Mouse (Mus musculus): ENCODE measurements around the gene Grasp.

The Grasp gene

DNA sequence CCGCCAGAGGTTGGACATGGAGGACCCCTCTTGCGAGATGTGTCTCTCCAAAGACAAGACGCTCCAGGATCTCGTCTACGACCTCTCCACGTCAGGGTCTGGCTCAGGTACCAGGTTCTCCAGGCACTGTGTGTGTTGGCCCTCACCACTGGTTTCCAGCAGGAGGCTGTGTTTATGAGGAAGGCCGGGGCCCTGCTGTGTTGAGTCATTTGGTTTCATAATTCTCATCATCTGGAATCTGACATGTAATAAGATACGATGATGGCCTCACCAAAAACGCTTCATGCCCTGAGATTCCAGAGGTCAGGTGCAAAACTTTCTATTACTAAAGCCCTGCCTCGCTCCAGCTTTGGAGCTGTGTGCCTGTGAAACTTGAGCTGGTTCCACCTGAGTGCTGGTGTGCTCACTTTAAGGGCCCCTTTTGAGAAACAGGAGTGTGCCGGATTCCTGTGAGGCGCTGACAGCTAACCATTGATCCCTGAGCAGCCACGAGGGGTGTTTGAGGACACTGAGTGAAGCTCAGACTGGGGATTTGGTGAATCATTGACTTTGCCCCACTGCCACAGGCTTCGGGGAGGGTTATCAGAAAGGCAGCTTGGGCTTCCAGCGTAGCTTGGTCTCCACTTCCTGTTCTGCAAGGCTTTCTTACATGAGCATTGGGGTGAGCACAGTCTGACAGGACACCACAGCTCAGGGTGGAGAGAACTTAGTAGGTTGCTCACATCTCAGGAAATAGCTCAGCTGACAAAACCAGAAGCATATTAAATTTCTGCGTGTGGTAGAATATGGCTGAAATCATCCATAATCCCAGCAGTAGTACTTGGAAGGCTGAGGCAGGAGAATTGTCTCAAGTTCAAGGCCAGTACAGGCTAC is 28.8 kb upstream of the Grasp start:
- no peak for DNase-seq (ENCODE audit: low spot score)

DNA sequence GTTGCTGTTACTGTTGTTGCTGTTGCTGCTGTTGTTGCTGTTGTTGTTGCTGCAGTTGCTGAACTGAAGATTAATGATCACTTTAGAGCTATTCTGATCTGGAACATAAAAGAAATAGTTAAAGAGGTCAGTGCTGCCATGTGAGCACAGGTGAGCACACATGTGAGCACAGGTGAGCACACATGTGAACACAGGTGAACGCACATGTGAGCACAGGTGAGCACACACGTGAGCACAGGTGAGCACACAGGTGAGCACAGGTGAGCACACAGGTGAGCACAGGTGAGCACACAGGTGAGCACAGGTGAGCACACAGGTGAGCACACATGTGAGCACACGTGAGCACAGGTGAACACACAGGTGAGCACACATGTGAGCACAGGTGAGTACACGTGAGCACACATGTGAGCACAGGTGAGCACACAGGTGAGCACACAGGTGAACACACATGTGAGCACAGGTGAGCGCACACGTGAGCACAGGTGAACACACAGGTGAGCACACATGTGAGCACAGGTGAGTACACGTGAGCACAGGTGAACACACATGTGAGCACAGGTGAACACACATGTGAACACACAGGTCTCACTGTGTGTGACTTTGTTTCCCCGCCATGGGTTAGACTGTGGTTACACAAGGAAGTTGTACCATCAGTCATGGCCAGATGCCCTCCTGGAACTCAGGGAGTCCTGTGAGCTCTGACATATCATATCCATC is 27.8 kb upstream of the Grasp start:
- no peak for DNase-seq (ENCODE audit: low spot score)

DNA sequence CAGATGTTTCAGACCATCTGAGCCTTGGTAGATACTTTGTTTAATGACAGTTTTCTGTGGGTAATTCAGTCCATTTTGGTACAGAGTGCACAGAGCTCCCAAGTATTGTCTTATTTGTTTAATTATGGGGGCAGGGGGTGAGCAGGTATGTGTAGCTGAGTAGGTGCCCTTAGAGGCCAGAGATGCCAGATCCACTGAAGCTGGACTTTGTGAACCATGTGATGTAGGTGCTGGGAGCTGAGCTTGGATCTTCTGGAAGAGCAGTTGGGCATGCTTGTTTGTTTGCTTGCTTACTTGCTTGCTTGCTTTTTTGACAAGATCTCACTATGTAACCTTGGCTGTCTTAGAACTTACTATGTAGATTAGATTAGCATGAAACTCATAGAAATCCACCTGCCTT is 27.0 kb upstream of the Grasp start:
- no peak for DNase-seq (ENCODE audit: low spot score)

DNA sequence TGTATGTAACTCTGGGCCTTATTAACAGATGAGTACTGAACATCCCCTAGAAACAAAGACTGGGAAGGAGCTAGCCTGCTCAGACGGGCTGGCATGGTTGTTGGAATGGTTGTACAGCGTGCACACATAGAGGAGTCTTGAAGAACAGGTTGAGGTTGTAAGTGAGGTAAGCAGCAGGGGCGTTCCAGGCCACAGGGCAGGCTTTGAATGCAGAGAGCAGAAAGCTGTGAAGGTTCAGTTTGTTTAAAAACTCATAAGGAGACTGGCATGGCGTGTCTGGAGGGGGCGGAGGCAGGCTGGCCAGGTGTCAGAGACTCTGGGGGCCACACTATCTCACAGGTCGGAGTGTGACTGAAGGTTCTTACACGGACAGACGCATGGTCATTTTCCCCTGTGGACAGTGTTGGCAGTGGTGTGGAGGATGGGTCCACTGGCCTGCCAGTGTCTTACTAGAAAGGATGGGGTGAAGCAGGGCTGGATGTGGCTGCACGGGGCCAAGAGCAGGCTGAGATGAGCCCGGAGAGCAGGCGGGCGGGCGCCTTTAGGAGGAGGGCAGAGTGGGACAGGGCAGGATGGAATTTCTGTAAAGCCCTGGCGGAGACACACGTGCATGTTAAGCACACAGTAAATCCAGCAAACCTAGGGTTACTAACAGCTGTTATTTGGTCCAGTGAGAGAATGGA is 26.4 kb upstream of the Grasp start:
- DNase-seq (ENCODE audit: low spot score): no peak

DNA sequence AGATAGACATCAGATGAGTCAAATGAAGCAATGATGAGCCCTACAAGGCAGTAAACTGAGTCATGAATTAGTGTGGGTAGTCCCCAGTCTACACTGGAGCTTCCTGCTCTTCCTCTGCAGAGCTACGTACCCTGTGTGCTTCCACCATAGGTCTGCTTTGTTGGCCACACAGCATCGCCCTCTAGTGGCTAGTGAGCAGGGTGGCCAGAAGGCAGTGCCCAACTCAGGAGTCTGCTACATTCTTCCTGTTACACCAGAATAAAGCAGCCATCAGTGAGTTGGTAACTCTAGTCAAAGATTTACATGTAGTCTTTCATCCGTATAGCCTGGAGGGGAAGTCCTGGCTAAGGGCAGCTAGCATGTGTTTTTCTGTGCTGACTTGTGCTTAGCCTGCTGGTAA is 25.8 kb upstream of the Grasp start:
- peak; percentile 55 for DNase-seq (ENCODE audit: low spot score)

DNA sequence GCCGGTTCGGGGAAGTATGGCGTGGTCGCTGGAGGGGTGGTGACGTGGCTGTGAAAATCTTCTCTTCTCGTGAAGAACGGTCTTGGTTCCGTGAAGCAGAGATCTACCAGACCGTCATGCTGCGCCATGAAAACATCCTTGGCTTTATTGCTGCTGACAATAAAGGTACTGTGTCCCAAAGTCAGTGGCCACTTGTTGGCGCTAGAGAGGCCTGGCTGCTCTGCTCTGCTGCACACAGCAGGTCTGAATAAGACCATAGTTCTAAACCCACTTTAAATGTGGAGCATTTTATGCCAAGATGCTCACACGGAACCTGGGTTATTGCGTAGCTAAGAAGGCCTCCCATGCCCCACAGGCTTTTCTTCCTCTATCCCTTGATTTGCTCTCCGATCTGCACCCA is 25.1 kb upstream of the Grasp start:
- no peak for DNase-seq (ENCODE audit: low spot score)

DNA sequence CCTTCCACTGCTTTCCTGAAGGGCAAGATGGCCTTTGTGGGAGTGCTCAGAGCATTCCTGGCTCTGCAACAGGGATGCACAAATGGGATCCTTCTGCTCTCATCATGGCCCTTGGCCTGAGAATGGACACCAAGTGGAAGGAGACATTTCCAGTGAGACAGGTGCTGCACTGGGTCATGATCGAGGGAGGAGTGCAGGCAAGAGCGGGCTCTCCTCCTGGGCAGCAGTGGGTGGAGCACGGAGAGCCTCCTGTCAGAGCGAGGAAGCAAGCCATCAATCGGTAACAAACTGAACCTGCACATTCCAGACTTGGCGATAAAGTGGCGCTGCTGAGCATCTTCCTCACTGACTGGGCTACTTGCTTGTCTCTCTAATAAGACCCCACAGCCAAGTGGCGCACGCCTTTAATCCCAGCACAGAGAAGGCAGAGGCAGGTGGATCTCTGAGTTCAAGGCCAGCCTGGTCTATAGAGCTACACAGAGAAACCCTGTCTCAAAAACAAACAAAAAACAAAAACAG is 23.2 kb upstream of the Grasp start:
- no peak for DNase-seq (ENCODE audit: low spot score)

DNA sequence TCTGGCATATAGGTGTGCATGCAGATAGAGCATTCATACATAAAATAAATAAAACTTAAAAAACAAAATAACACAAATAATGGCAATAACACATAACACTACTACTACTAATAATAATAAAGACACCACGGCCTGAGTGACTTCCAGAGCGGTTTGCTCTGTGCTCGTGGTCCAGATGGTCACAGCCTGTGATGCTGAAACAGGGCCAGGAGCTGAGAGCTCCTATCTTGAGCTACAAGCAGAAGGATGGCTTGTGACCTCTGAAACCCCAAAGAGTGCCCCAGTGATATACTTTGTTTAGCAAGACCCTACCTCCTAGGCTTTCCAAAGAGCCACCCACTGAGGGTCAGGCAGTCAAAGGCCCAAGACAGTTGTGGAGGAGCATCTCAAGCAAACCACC is 22.6 kb upstream of the Grasp start:
- no peak for DNase-seq (ENCODE audit: low spot score)

DNA sequence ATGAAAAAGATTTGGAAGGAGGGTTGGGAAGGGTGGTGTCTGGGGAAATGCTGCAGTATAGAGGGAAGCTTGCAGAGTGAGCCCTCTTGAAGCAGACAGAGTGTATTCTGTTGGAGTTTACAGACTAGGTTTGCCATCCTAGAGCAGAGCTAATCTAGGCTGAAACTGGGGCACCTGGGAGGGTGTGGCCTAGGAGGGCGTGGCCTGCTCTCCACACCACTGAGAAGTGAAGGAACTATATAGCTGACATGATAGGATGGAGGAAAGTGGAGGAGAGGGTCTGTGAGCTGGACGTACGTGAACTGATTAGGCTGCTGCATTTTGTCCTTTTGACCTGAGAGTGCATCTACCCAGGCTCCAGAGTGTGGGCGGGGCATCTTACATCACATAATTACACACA is 20.3 kb upstream of the Grasp start:
- no peak for DNase-seq (ENCODE audit: low spot score)

DNA sequence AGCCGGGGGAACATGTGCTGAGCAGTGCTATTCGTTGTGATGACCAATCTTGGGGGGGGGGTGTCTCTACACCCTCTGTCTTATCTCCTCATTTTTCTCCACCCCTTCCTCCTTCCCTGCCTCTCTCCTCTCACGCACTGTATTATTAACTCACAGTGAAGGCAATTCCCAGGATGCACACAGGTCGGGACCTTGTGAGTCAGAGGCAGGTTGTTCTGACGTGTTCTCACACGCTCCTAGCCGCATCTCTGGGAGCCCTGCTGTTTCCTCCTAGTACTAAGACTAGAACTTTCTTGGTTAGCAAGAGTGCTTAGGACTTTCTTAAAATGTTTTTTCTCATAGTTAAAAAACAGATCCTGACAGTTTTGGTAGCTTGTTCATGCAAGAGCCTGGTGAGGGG is 19.2 kb upstream of the Grasp start:
- no peak for DNase-seq (ENCODE audit: low spot score)

DNA sequence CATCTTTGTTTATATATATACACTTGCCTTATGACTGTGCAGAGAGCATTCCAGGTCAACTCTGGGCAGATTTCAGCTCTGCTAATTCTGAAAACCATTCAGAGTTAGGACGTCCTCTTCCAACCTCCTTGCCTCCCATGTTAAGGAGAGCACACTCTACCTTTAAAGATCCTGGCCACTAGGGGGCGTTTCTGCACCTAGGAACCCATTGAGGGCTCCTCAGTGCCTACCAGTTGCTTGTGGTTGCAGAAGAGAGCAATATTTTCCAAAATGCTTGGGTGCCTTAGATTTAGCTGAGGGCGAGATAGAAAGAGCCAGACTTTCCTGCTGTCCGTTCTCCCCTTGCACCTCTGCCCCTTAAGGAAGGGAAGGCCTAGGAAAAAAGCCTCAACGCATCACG is 13.8 kb upstream of the Grasp start:
- no peak for DNase-seq (ENCODE audit: low spot score)

DNA sequence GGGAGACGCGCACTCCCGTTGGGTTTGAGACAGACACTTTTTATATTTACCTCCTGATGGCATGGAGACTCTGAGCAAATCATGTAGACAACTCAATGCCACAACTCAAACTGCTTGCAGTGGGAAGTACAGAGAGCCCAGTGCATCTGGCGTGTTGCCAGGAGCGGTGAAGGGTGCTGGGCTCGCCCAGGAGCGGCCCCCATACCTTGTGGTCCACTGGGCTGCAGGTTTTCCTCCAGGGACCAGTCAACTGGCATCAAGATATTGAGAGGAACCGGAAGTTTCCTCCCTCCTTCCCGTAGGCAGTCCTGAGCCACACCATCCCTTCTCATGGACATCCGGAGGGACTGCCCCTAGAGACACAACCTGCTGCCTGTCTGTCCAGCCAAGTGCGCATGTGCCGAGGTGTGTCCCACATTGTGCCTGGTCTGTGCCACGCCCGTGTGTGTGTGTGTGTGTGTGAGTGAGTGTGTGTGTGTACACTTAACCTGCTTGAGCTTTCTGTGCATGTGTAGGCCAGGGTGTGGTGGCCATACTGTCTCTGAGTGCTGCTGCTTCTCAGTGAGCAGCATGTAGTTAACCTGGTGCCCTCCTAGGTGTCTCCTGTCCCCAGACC is 12.9 kb upstream of the Grasp start:
- no peak for DNase-seq (ENCODE audit: low spot score)

DNA sequence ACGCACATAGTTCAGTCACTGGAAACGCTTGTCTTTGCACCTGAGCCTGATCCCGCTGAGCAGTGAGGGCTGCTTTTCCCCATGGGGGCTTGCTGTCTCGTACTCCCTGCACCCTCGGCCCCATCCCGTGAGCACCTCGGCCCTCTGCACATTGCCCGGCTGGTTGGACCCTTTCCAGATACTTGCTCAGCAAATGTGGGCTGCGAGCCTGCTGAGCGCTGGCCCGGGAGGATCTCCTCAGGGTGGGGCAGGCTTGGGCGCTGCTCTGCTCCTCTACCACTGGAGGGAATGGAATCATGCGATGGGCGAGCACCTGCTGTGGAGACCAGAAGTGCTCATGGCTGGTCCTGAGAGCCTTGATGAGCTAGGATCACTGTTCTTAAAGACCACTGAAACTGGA is 11.6 kb upstream of the Grasp start:
- DNase-seq (ENCODE audit: low spot score): no peak

DNA sequence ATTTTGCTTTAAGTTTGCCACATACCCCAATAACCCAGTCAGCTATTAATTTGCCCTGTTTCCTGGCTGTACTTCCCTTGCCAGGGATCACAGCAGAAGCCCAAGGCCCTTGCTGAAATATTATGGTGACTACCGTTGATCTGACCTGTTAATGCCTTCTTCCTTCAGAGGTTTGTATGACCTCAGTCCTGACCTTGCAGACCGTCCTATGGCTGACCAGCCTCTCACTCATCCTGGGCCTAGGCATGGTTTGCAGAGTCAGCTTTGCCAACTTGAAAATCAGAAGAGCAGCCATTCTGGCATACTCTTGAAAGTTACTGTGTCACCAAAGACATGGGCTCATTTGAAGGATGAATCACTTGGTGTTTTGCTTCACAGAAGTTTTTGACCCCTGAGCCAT is 8.9 kb upstream of the Grasp start:
- DNase-seq (ENCODE audit: low spot score): no peak

DNA sequence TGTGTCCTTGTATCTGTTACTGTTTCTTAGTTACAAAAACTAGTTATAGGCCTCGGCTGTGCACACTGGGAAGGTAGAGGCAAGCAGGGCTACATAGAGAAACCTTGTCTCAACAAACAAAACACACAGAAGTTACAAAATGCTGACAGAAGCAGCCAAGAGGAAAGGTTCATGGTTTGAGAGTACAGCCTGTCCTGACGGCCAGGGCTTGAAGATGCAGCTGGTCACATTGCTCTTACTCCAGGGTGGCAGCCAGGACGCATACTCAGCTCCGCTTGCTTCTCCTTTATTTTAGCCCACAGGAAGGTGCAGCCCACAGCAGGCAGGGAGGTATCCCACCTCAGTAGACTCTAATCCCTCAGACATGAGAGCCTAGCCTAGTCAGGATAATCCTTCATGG is 8.0 kb upstream of the Grasp start:
- DNase-seq (ENCODE audit: low spot score): peak; percentile 56

DNA sequence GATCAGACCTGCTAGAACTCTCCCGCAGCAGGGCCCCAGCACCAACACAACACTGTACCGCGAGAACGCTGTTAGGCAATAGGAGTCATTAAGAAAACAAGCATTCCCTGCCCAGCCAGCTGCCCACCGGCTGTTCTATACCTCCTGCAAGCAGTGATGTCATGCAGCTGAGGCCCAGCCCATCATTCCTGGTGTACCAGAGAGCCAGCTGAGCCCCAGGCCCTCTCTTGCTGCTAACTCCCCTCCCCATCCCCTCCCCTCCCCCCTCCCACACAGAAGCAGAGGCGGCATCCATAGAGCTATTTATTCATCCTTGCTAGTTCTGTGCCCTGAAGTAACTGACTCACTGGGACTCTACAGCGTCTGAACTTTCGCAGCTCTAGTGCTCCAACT is 3.1 kb upstream of the Grasp start:
- DNase-seq (ENCODE audit: low spot score): no peak

DNA sequence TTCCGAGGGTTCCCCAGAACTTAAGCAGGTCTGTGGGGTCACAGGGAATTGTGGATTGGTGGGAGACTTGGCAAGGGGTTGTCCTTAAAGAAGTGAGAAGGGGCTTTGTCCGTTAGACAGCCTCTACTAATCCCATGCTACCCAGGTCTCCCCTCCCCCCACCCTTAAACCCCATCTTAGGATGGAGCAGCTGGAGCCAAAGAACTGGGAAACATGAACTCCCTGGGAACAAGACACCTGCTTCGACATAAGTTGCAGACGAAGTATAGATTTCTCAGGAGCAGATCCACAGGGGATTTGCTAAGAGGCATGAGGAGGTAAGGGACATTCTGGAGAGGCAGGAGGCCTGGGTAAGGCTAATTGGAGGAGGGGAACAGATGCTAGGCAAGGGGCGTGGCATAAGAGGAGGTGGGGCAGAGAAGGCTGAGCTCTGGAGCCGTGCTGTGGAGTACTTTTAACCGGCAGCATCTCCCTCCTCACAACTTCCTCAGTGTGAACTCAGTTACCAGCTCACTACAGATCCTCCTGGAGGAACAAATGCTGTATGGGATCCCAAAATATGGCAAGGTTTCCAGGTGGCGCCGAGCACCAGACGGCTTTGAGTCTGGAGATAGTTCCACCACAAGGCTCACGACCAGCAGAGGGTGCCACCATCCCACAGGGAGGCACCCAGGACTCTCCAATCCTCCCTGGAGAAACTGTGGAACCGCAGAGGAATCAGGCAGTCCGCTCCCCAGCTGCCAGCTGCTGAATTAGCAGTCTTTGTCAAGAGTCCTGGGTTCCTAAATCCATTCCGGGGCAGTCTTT is 2.5 kb upstream of the Grasp start:
- peak; percentile 84 for DNase-seq (ENCODE audit: low spot score)

DNA sequence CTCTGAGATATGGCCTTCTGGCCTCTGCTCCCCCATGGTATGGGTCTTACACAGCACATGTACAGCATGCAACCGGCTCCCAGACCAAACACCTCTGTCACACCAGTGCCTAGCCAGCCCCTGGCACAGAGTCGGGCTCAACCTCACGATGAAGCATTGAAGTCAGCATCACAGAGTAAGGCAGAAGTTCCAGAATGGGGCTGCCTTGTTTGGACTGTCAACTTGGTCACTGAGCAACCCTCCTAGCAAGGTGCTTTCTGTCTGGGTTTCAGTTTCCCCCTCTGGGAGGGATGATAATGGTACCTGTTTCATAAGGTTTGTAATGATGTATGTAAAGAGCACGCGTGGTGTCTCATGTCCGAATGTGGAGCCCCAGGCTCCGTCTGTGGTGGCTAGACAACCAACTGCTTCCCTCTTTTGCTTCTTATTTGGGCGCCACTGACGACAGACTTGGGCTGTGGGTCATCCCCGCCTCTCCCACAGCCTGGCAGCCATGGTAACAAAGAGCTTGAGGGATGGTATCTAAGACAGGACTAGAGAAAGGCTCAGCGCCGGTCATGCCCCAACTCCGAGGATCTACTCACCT is 998 bp upstream of the Grasp start:
- DNase-seq (ENCODE audit: low spot score): no peak

DNA sequence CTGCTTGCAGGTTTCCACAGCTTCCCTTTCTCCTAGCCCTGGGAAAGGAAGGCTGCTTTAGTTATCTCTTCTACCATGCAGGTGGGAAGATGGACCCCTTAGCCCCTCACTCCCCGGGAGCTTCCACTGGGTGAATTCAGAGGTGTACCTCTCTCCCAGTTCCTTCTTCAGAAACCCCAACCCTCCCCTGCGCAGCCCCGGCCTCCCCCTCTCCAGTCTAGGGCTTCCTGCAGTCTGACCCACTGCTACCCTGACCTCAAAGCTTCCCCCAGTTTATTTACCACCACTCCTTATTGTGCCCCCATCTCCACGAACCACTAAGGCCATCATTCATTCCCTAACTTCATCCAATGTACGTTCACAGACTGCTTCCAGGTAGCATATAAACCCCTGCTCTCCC is 392 bp upstream of the Grasp start:
- no peak for DNase-seq (ENCODE audit: low spot score)

DNA sequence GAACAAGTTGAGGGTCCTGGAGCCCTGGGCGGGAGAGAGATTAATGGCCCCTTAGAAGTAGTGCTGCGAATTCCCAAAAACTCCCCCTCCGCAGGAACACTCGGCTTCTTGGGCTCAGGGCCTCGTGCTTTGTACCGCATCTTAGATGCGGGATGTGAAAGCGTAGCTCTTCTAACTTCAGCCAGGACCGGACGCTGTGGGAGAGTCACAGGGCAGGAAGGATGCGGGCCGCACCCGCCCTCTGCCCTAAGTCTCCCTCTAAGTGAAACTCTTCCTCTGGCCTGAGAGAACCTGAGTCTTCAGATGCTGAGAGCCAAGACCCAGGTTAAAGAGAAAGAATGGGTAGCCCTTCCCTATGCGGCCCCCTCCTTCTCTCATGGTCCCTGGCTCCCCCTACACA is 989 bp downstream of the Grasp start:
- no peak for DNase-seq (ENCODE audit: low spot score)

DNA sequence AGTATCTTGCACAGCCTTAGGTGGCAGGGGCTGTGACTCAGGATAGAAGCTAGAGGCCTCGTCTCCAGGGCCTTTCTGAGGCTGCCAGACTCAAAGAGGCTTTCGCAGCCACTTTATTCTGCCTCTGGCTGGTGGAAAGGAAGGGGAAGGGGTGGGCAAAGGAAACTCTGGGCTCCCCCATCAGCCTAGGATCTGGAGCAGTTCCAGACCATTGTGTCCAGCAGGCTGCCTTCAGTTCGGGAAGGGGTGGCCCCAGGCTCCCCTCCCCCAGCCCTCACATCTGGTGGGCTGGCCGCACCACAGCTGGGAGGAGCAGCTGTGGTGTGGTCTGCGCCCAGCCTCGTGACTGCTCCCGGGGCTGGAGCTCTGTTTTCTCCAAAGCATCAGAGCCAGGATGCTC is 4.0 kb downstream of the Grasp start:
- no peak for DNase-seq (ENCODE audit: low spot score)
